Mouse (Mus musculus): ENCODE results near the gene Llgl2. TPM values are rescaled to one million over a fixed set of nuclear protein-coding genes. Genes with fewer than 3 reads are reported as not detected.

Gene Llgl2
- total and polyA plus RNA-seq, 2 experiments from 2014 or later = 0.51 to 0.99 TPM

- Histone ChIP-seq H3K4me2 (ENCODE audit: low read depth, low read length, poor library complexity, severe bottlenecking) (no peak overlapping the region), H3K4me1 (ENCODE audit: insufficient read depth, low read length) (no peaks in the 10 kb centered on the region), H3K4me3 (ENCODE audit: low read depth, low read length) (no peak overlapping the region), H3K27me3 (ENCODE audit: insufficient read depth, low read length) (no peaks in the 10 kb centered on the region), H3K9me3 (ENCODE audit: low read length) (no peaks in the 10 kb centered on the region), H3K27ac (ENCODE audit: low read depth, low read length) (no peak overlapping the region), H3K36me3 (ENCODE audit: insufficient read depth, low read length) (no peaks in the 10 kb centered on the region), H3K9ac (replicated peaks; ENCODE audit: low read length, poor library complexity, severe bottlenecking) (no peak overlapping the region)
- TF ChIP-seq CTCF (IDR thresholded peaks at IDR 0.05) = no peak
- DNase-seq (ENCODE audit: low spot score) (no peak), ATAC-seq (ENCODE audit: low FRiP score) (no peak)
- 78% methylated on average over 8 of the region's 8 CpGs for WGBS
These were observed 54.2 kb downstream of the Llgl2 start for GRCm38 (mm10) chr11:115878071-115878470.

GRCm38 (mm10) chr11:115881002-115881401, 57.2 kb downstream of the Llgl2 start:
- TF ChIP-seq CTCF (IDR thresholded peaks at IDR 0.05) = peak; percentile 56
- WGBS = 20% methylated on average over 5 of the region's 5 CpGs

GRCm38 (mm10) chr11:115883251-115883650, 59.4 kb downstream of the Llgl2 start:
- Histone ChIP-seq H3K27me3 (ENCODE audit: insufficient read depth, low read length) (no peaks in the 10 kb centered on the region), H3K4me1 (ENCODE audit: insufficient read depth, low read length) (no peaks in the 10 kb centered on the region), H3K36me3 (ENCODE audit: insufficient read depth, low read length) (no peaks in the 10 kb centered on the region), H3K4me2 (ENCODE audit: low read depth, low read length, poor library complexity, severe bottlenecking) (no peak overlapping the region), H3K9ac (replicated peaks; ENCODE audit: low read length, poor library complexity, severe bottlenecking) (no peak overlapping the region), H3K4me3 (ENCODE audit: low read depth, low read length) (no peak overlapping the region), H3K27ac (ENCODE audit: low read depth, low read length) (no peak overlapping the region), H3K9me3 (ENCODE audit: low read length) (no peaks in the 10 kb centered on the region)
- ATAC-seq (ENCODE audit: low FRiP score) (no peak), DNase-seq (ENCODE audit: low spot score) (no peak)
- 38% methylated on average over 15 of the region's 17 CpGs for WGBS
- TF ChIP-seq CTCF (IDR thresholded peaks at IDR 0.05) = no peak

More at GRCm38 (mm10) chr11:115881002-115881401, 57.2 kb downstream of the Llgl2 start:
- Histone ChIP-seq H3K9ac (replicated peaks; ENCODE audit: low read length, poor library complexity, severe bottlenecking) (no peak overlapping the region), H3K27me3 (ENCODE audit: insufficient read depth, low read length) (no peaks in the 10 kb centered on the region), H3K27ac (ENCODE audit: low read depth, low read length) (no peak overlapping the region), H3K4me3 (ENCODE audit: low read depth, low read length) (no peak overlapping the region), H3K4me2 (ENCODE audit: low read depth, low read length, poor library complexity, severe bottlenecking) (no peak overlapping the region), H3K36me3 (ENCODE audit: insufficient read depth, low read length) (no peaks in the 10 kb centered on the region), H3K9me3 (ENCODE audit: low read length) (no peaks in the 10 kb centered on the region), H3K4me1 (ENCODE audit: insufficient read depth, low read length) (no peaks in the 10 kb centered on the region)
- no peak for ATAC-seq (ENCODE audit: low FRiP score)
- DNase-seq (ENCODE audit: low spot score) = no peak

GRCm38 (mm10) chr11:115884361-115884760, 60.5 kb downstream of the Llgl2 start:
- DNase-seq (ENCODE audit: low spot score) (no peak), ATAC-seq (ENCODE audit: low FRiP score) (no peak)
- no peak for TF ChIP-seq CTCF (IDR thresholded peaks at IDR 0.05)
- 93% methylated on average over 3 of the region's 3 CpGs for WGBS
- H3K4me1 ChIP-seq (ENCODE audit: insufficient read depth, low read length) = no peaks in the 10 kb centered on the region
- H3K36me3 ChIP-seq (ENCODE audit: insufficient read depth, low read length) = no peaks in the 10 kb centered on the region
- no peaks in the 10 kb centered on the region for H3K9me3 ChIP-seq (ENCODE audit: low read length)
- no peak overlapping the region for H3K27ac ChIP-seq (ENCODE audit: low read depth, low read length)
- no peak overlapping the region for H3K9ac ChIP-seq (replicated peaks; ENCODE audit: low read length, poor library complexity, severe bottlenecking)
- H3K4me3 ChIP-seq (ENCODE audit: low read depth, low read length) = no peak overlapping the region
- no peaks in the 10 kb centered on the region for H3K27me3 ChIP-seq (ENCODE audit: insufficient read depth, low read length)
- H3K4me2 ChIP-seq (ENCODE audit: low read depth, low read length, poor library complexity, severe bottlenecking) = no peak overlapping the region

GRCm38 (mm10) chr11:115885281-115885680, 61.4 kb downstream of the Llgl2 start:
- WGBS = 78% methylated on average over 11 of the region's 11 CpGs
- Histone ChIP-seq H3K4me3 (ENCODE audit: low read depth, low read length) (no peak overlapping the region), H3K4me2 (ENCODE audit: low read depth, low read length, poor library complexity, severe bottlenecking) (no peak overlapping the region), H3K4me1 (ENCODE audit: insufficient read depth, low read length) (no peaks in the 10 kb centered on the region), H3K9me3 (ENCODE audit: low read length) (no peaks in the 10 kb centered on the region), H3K27me3 (ENCODE audit: insufficient read depth, low read length) (no peaks in the 10 kb centered on the region), H3K9ac (replicated peaks; ENCODE audit: low read length, poor library complexity, severe bottlenecking) (no peak overlapping the region), H3K36me3 (ENCODE audit: insufficient read depth, low read length) (no peaks in the 10 kb centered on the region), H3K27ac (ENCODE audit: low read depth, low read length) (no peak overlapping the region)
- DNase-seq (ENCODE audit: low spot score) (no peak), ATAC-seq (ENCODE audit: low FRiP score) (no peak)
- TF ChIP-seq CTCF (IDR thresholded peaks at IDR 0.05) = no peak

- H3K9me3 ChIP-seq (ENCODE audit: low read length) = no peaks in the 10 kb centered on the region
- no peak overlapping the region for H3K4me3 ChIP-seq (ENCODE audit: low read depth, low read length)
- H3K4me2 ChIP-seq (ENCODE audit: low read depth, low read length, poor library complexity, severe bottlenecking) = no peak overlapping the region
- 91% methylated on average over 11 of the region's 11 CpGs for WGBS
- H3K27me3 ChIP-seq (ENCODE audit: insufficient read depth, low read length) = no peaks in the 10 kb centered on the region
- no peaks in the 10 kb centered on the region for H3K36me3 ChIP-seq (ENCODE audit: insufficient read depth, low read length)
- DNase-seq (ENCODE audit: low spot score) (no peak), ATAC-seq (ENCODE audit: low FRiP score) (0 out of 2 replicates have a peak, but pooled peaks have one; percentile 23)
- TF ChIP-seq CTCF (IDR thresholded peaks at IDR 0.05) = no peak
- H3K9ac ChIP-seq (replicated peaks; ENCODE audit: low read length, poor library complexity, severe bottlenecking) = no peak overlapping the region
- H3K4me1 ChIP-seq (ENCODE audit: insufficient read depth, low read length) = no peaks in the 10 kb centered on the region
- H3K27ac ChIP-seq (ENCODE audit: low read depth, low read length) = no peak overlapping the region
These were observed 62.6 kb downstream of the Llgl2 start for GRCm38 (mm10) chr11:115886446-115886845.
